In genomic region chr19:24042387-24042786, GRCm38 (mm10) we compare ENCODE assay signal across 25 mouse cellular contexts. TPM values are rescaled to one million over a fixed set of nuclear protein-coding genes. Genes with fewer than 3 reads are reported as not detected.
DNase-seq lines count a peak whose midpoint lies in the region; ATAC-seq and TF ChIP-seq lines count a peak whose summit lies in the region.
"Had no signal": no experiment of that assay in that cellular context is flagged by ENCODE, and none has a peak within 500 bp of the region (broad histone marks: within the 10 kb centered on the region; RNA-seq: fewer than 3 reads in every experiment).

No protein-coding gene starts in this region.

- H3K27ac ChIP-seq in lung, embryonic 16.5 days (ENCODE audit: low read length), result no peak overlapping the region
- no peak overlapping the region for H3K27ac ChIP-seq in forebrain, embryonic 14.5 days (ENCODE audit: low read depth, low read length)
- H3K27ac ChIP-seq in intestine, postnatal 0 days (ENCODE audit: low read depth, low read length), result no peak overlapping the region
- H3K27ac ChIP-seq: embryonic facial prominence, embryonic 10.5 days; embryonic facial prominence, embryonic 12.5 days; forebrain, embryonic 13.5 days had no signal

- H3K4me3 ChIP-seq in lung, embryonic 16.5 days (ENCODE audit: low read length), result no peak overlapping the region
- H3K4me3 ChIP-seq in forebrain, embryonic 14.5 days (ENCODE audit: low read depth, low read length), result no peak overlapping the region
- no peak overlapping the region for H3K4me3 ChIP-seq in intestine, postnatal 0 days (ENCODE audit: low read depth, low read length)
- H3K4me3 ChIP-seq: embryonic facial prominence, embryonic 10.5 days; embryonic facial prominence, embryonic 12.5 days; forebrain, embryonic 13.5 days had no signal

- H3K36me3 ChIP-seq in lung, embryonic 16.5 days (ENCODE audit: control insufficient read depth, insufficient read depth, low read length), result no peaks in the 10 kb centered on the region
- H3K36me3 ChIP-seq in forebrain, embryonic 14.5 days (ENCODE audit: control insufficient read depth, insufficient read depth, low read length), result no peaks in the 10 kb centered on the region
- no peaks in the 10 kb centered on the region for H3K36me3 ChIP-seq in intestine, postnatal 0 days (ENCODE audit: control insufficient read depth, insufficient read depth)
- H3K36me3 ChIP-seq: embryonic facial prominence, embryonic 10.5 days; embryonic facial prominence, embryonic 12.5 days; G1E had no signal

- no peak overlapping the region for H3K4me2 ChIP-seq in lung, embryonic 16.5 days (ENCODE audit: low read depth, low read length)
- no peak overlapping the region for H3K4me2 ChIP-seq in forebrain, embryonic 14.5 days (ENCODE audit: low read length)
- H3K4me2 ChIP-seq in intestine, postnatal 0 days (replicated peaks; ENCODE audit: low read depth), result no peak overlapping the region
- H3K4me2 ChIP-seq: embryonic facial prominence, embryonic 12.5 days; forebrain, embryonic 13.5 days had no signal

- H3K4me1 ChIP-seq in lung, embryonic 16.5 days (replicated peaks; ENCODE audit: control insufficient read depth, insufficient read depth, low read length), result peaks cover 7% of the 10 kb centered on the region; the same call in 1 of the 2 replicates
- H3K4me1 ChIP-seq in forebrain, embryonic 14.5 days (ENCODE audit: control insufficient read depth, insufficient read depth, low read length), result no peaks in the 10 kb centered on the region
- H3K4me1 ChIP-seq in intestine, postnatal 0 days (replicated peaks; ENCODE audit: control insufficient read depth, insufficient read depth, low read length), result no peaks in the 10 kb centered on the region
- H3K4me1 ChIP-seq: embryonic facial prominence, embryonic 10.5 days; embryonic facial prominence, embryonic 12.5 days had no signal

- peak; percentile 55; the same call in 1 of the 2 replicates for ATAC-seq in lung, embryonic 16.5 days (ENCODE audit: low read depth)
- no peak for ATAC-seq in forebrain, embryonic 14.5 days
- ATAC-seq in intestine, postnatal 0 days, result no peak
- ATAC-seq: activated CD4-positive, CD25-positive, alpha-beta regulatory T cell, adult 4 months; CD4-positive, CD25-positive, alpha-beta regulatory T cell, adult 4 months; forebrain, embryonic 13.5 days; forebrain, embryonic 16.5 days; Patski had no signal

- no peaks in the 10 kb centered on the region for H3K9me3 ChIP-seq in lung, embryonic 16.5 days (ENCODE audit: control insufficient read depth, low read length)
- no peaks in the 10 kb centered on the region for H3K9me3 ChIP-seq in forebrain, embryonic 14.5 days (replicated peaks; ENCODE audit: control insufficient read depth, low read length)
- H3K9me3 ChIP-seq in intestine, postnatal 0 days (ENCODE audit: control insufficient read depth), result no peaks in the 10 kb centered on the region
- H3K9me3 ChIP-seq: embryonic facial prominence, embryonic 10.5 days; embryonic facial prominence, embryonic 12.5 days; forebrain, embryonic 13.5 days; G1E had no signal

- DNase-seq in lung, adult 18-20 months, result peak; percentile 62 to 76
- no peak for DNase-seq in lung, postnatal 14 days
- DNase-seq in lung, postnatal 10 days, result peak; percentile 53
- DNase-seq in lung, postnatal 36 days, result peak; percentile 65
- DNase-seq in urinary bladder, adult 2 months (ENCODE audit: low spot score), result no peak
- no peak for DNase-seq in forebrain, embryonic 14.5 days (ENCODE audit: low spot score)
- DNase-seq: adrenal gland, adult 8-10 months; adrenal gland, postnatal 14 days; adrenal gland, postnatal 36 days; cerebellum, adult 11-12 months; cerebellum, adult 2 months; cerebellum, adult 9-10 months; cerebellum, postnatal 10 days; cerebellum, postnatal 25 days had no signal

- 67% methylated on average over 2 of the region's 2 CpGs for WGBS in lung, embryonic 16.5 days
- 98% methylated on average over 2 of the region's 2 CpGs for WGBS in forebrain, embryonic 14.5 days
- 95% methylated on average over 2 of the region's 2 CpGs for WGBS in intestine, postnatal 0 days

- no peak for TF ChIP-seq CTCF in intestine, postnatal 0 days (IDR thresholded peaks at IDR 0.05; ENCODE audit: low read depth)

- no peak overlapping the region for H3K9ac ChIP-seq in lung, embryonic 16.5 days (ENCODE audit: low read length)
- no peak overlapping the region for H3K9ac ChIP-seq in forebrain, embryonic 14.5 days (ENCODE audit: low read length)
- H3K9ac ChIP-seq in intestine, postnatal 0 days (ENCODE audit: low read depth, low read length), result no peak overlapping the region
- H3K9ac ChIP-seq: embryonic facial prominence, embryonic 12.5 days; forebrain, embryonic 13.5 days had no signal

- no peaks in the 10 kb centered on the region for H3K27me3 ChIP-seq in lung, embryonic 16.5 days (ENCODE audit: control insufficient read depth, insufficient read depth, low read depth, low read length)
- H3K27me3 ChIP-seq in forebrain, embryonic 14.5 days (replicated peaks; ENCODE audit: control insufficient read depth, insufficient read depth, low read length), result no peaks in the 10 kb centered on the region
- no peaks in the 10 kb centered on the region for H3K27me3 ChIP-seq in intestine, postnatal 0 days (replicated peaks; ENCODE audit: control insufficient read depth, insufficient read depth, low read length)
- H3K27me3 ChIP-seq: CH12.LX; embryonic facial prominence, embryonic 12.5 days; forebrain, embryonic 13.5 days had no signal

RNA-seq across cellular contexts. Expression of gene Fam189a2, which starts 11.6 kb away (rescaled TPM):
- 1.6 and 1.9 TPM in 2 replicates for polyA plus RNA-seq in lung, embryonic 16.5 days (2015; fragmentation: Nextera tagmentation; extraction: Ambion mirVana)
- 34.3 and 35.5 TPM in 2 replicates for polyA plus RNA-seq in urinary bladder, adult 2 months (2012; rRNA removed)
- polyA plus RNA-seq in forebrain, embryonic 14.5 days (2014; fragmentation: Nextera tagmentation; extraction: Ambion mirVana), result 0.80 and 1.1 TPM in 2 replicates
- polyA plus RNA-seq in intestine, postnatal 0 days (2015; fragmentation: Nextera tagmentation; extraction: Ambion mirVana), result 2.9 and 3.0 TPM in 2 replicates
- polyA plus RNA-seq: activated CD4-positive, CD25-positive, alpha-beta regulatory T cell, adult 4 months; CD4-positive, CD25-positive, alpha-beta regulatory T cell, adult 4 months; G1E had no signal

Comparison
In these comparisons a context has a peak if more than half of its experiments do, and no peak if none do; other contexts are left out.
1. DNase-seq: peak in lung, adult 18-20 months (2 of 2), lung, postnatal 10 days (single experiment) and lung, postnatal 36 days (single experiment); none in lung, postnatal 14 days (single experiment), urinary bladder, adult 2 months (single experiment) and forebrain, embryonic 14.5 days (single experiment).